Mouse (Mus musculus) neural tube, embryonic 11.5 days (tissue): ENCODE results near the gene Jaml. TPM values are rescaled to one million over a fixed set of nuclear protein-coding genes. Genes with fewer than 3 reads are reported as not detected.

Experiments used
- ATAC-seq: fragments of 200-750 bp; cut with Nextera tagmentation; 2 replicates; pipeline ENCODE4 v1.8.0; 2017; ENCODE audit warnings: moderate number of reproducible peaks, mild to moderate bottlenecking, moderate TSS enrichment, moderate library complexity; ENCODE audit not compliant: insufficient read depth, low FRiP score, low TSS enrichment
- DNase-seq: peaks from one replicate; pipeline ENCODE4 v3.0.0-alpha.2; 2015; ENCODE audit warnings: low spot score
- H3K27ac ChIP-seq: fragments of 300-500 bp; sonication (generic); 2 replicates; pipeline ENCODE4 v1.5.1; 2014; ENCODE audit warnings: low read depth, mild to moderate bottlenecking, low read length
- H3K27me3 ChIP-seq: fragments of 300-500 bp; sonication (generic); 2 replicates; pipeline ENCODE4 v1.6.1; 2014; ENCODE audit warnings: mild to moderate bottlenecking, low read length, mixed read lengths; ENCODE audit not compliant: control insufficient read depth, insufficient read depth
- H3K36me3 ChIP-seq: fragments of 300-500 bp; sonication (generic); 2 replicates; pipeline ENCODE4 v1.6.1; 2014; ENCODE audit warnings: mild to moderate bottlenecking, low read length, moderate library complexity, mixed read lengths; ENCODE audit not compliant: control insufficient read depth, insufficient read depth
- H3K4me1 ChIP-seq: fragments of 300-500 bp; sonication (generic); 2 replicates; pipeline ENCODE4 v1.6.1; 2014; ENCODE audit warnings: low read length, mixed read lengths; ENCODE audit not compliant: control insufficient read depth, insufficient read depth
- H3K4me2 ChIP-seq: fragments of 300-500 bp; sonication (generic); 2 replicates; pipeline ENCODE4 v1.6.1; 2014; ENCODE audit warnings: low read depth, mild to moderate bottlenecking, moderate library complexity
- H3K4me3 ChIP-seq: fragments of 300-500 bp; sonication (generic); 2 replicates; pipeline ENCODE4 v1.5.1; 2014; ENCODE audit warnings: low read depth, low read length
- H3K9ac ChIP-seq: fragments of 300-500 bp; sonication (generic); 2 replicates; pipeline ENCODE4 v1.6.1; 2014; ENCODE audit warnings: mild to moderate bottlenecking, low read length
- H3K9me3 ChIP-seq: fragments of 300-500 bp; sonication (generic); 2 replicates; pipeline ENCODE4 v1.6.1; 2016; ENCODE audit warnings: low read length; ENCODE audit not compliant: control insufficient read depth
- WGBS: fragments of 180-500 bp; shearing (Covaris S2); extraction: QIAGEN DNeasy Blood & Tissue Kit; methylation state at CpG from one replicate; pipeline ENCODE4 v1.1.7; 2014; 5-methylcytosine and 5-hydroxymethylcytosine counted together
- polyA plus RNA-seq: library from polyadenylated mRNA; unstranded; fragments of >200 nt; fragmentation: Nextera tagmentation; extraction: Ambion mirVana; gene quantifications from 2 replicates; pipeline ENCODE4 v1.2.1, GENCODE M21; 2014

Jaml gene
- polyA plus RNA-seq, 1 experiment from 2014 or later, result 0.09 TPM

DNA sequence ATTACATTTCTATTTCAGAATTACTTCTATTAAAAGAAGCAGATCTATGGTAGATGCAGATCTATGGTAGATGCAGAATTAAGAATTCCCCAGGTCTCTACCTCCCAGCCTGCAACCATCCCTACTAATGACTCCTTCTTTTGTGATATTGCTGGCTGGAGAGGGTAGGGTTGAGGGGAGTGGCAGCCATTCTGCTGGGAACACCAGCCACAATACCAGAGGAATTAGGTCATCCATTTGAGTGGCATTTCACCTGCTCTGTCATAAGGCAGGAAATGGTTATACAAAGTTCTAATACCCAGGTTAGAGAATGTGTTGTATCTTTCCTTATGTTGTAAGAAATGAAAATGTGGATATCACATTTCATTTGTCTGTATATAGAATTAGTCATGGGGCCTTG lies 9.1 kb downstream of the Jaml start:
- Histone ChIP-seq H3K27me3 (no peaks in the 10 kb centered on the region), H3K4me1 (no peaks in the 10 kb centered on the region), H3K9me3 (no peaks in the 10 kb centered on the region), H3K36me3 (no peaks in the 10 kb centered on the region), H3K9ac (no peak overlapping the region), H3K4me2 (no peak overlapping the region), H3K27ac (no peak overlapping the region), H3K4me3 (no peak overlapping the region)
- no peak for DNase-seq
- ATAC-seq, result no peak

DNA sequence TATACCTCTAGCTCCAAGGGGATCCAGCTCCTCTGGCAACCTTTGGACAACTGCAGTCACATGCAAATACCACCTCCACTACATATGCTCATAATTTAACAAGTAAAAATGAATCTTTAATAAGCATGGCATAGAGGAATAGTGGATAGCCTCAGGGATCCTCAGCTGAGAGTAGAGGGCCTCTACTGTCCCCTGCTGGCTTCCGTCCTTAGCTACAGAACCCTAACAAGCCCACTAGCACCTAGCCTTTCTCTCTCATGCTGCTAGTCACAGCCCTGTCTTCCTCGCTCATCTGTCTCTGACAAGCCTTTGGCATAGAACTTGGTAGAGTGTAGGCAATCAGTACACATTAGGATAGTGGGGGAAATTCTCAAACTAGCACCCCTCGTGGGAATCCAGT lies 11.8 kb downstream of the Jaml start:
- 69% methylated on average over 3 of the region's 3 CpGs for WGBS
- DNase-seq (no peak), ATAC-seq (no peak)
- Histone ChIP-seq H3K4me3 (no peak overlapping the region), H3K36me3 (no peaks in the 10 kb centered on the region), H3K27me3 (no peaks in the 10 kb centered on the region), H3K9ac (no peak overlapping the region), H3K27ac (no peak overlapping the region), H3K9me3 (no peaks in the 10 kb centered on the region), H3K4me1 (no peaks in the 10 kb centered on the region), H3K4me2 (no peak overlapping the region)

DNA sequence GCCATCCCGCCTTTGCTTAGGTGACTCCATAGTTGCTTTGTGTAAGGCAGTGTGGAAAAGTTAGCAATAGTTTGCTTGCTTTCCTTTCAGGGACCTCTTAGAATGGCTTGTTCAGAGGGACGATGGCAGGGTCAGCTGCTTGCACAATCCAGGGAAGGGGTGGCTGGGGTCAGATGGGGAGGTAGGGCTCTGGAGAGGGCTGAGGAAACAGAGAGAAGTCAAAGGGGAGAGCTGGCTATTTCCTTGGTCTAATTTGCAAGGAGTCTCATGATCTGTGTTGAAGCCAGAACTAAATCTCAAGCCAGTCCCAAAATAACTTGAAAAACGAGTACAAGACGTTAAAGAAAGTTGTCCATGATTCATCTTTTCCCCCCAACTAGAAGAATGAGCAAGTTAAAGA lies 13.7 kb downstream of the Jaml start:
- H3K9me3 ChIP-seq, result no peaks in the 10 kb centered on the region
- whole genome bisulfite sequencing, result 62% methylated on average over 4 of the region's 4 CpGs
- no peaks in the 10 kb centered on the region for H3K4me1 ChIP-seq
- no peak overlapping the region for H3K27ac ChIP-seq
- DNase-seq, result no peak
- H3K27me3 ChIP-seq, result no peaks in the 10 kb centered on the region
- no peak for ATAC-seq
- no peak overlapping the region for H3K9ac ChIP-seq
- no peaks in the 10 kb centered on the region for H3K36me3 ChIP-seq
- H3K4me3 ChIP-seq, result no peak overlapping the region
- H3K4me2 ChIP-seq, result no peak overlapping the region

DNA sequence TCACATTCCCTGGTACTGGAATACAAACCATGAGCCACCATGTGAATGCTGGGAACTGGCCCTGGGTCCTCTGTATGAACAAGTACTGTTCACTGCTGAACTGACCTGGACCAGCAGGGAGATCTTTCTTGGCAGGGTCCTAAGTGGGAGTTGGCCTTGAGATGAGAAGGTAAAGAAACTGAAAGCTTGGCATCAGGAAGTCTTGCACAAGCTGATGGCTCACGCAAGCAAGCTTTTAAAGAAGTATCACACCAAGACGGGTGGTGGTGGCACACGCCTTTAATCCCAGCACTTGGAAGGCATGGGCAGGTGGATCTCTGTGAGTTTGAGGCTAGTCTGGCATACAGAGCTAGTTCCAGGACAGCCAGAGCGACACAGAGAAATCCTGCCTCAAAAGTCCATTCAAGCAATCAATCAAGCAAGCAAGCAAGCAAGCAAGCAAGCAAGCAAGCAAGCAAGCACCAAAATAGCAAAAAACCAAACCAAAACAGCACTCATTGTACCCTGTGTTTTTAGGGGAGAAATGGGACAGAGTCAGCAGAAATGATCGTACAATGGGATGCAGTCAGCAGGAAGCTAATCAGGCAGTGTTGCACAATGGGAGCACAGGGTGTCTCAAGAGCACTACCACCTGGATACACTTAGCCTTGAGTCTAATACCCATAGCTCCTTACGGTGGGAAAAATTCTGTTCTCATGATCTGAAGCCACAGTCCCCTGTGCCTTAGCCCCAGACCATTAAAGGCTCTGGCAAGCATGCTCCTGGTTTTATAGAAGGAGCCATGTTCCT lies 16.4 kb downstream of the Jaml start:
- no peak for DNase-seq
- Histone ChIP-seq H3K27ac (no peak overlapping the region), H3K4me2 (no peak overlapping the region), H3K36me3 (no peaks in the 10 kb centered on the region), H3K4me3 (no peak overlapping the region), H3K4me1 (no peaks in the 10 kb centered on the region), H3K9ac (no peak overlapping the region), H3K9me3 (no peaks in the 10 kb centered on the region), H3K27me3 (no peaks in the 10 kb centered on the region)
- WGBS, result 82% methylated on average over 6 of the region's 6 CpGs
- ATAC-seq, result no peak

DNA sequence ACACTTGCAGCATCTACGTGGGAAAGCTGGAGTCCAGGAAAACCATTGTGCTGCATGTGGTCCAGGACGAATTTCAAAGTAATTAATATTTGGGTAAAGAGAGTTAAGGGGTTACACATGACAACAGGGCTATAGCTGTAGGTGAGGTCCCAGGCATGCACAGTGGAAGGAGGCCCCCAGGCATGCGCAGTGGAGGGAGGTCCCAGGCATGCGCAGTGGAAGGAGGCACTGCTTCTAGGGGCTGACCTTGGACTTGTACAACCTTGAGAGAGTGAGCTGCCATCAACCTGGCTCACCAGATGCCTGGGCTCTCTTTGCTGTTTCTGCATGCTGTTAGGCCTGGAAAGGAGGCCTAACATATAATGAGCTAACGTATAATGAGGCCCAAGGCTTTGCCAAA lies 18.9 kb downstream of the Jaml start:
- DNase-seq (no peak), ATAC-seq (no peak)
- no peaks in the 10 kb centered on the region for H3K36me3 ChIP-seq
- H3K4me3 ChIP-seq, result no peak overlapping the region
- no peaks in the 10 kb centered on the region for H3K9me3 ChIP-seq
- no peaks in the 10 kb centered on the region for H3K4me1 ChIP-seq
- 91% methylated on average over 5 of the region's 5 CpGs for WGBS
- H3K9ac ChIP-seq, result no peak overlapping the region
- no peak overlapping the region for H3K27ac ChIP-seq
- H3K27me3 ChIP-seq, result no peaks in the 10 kb centered on the region
- no peak overlapping the region for H3K4me2 ChIP-seq

DNA sequence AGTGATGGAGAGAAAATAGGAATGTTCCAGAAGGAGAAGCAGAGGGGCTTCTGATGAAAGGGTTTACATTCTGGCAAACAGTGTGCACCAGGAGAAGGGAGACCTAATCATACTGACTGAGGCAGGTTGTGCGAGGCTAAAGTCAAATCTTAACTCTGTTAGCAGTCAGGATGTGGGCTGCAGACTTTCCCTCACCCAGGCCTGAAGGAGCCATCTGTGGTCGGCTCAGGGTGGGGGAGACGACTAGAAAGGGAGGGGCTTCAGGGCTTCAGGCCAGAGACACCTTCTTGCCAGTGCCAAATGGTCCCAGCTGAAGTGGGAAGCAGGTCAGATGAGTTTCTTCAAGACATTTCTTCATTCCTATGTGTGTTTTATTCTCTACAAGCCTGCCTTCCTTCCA lies 19.4 kb downstream of the Jaml start:
- Histone ChIP-seq H3K4me3 (no peak overlapping the region), H3K27ac (no peak overlapping the region), H3K36me3 (no peaks in the 10 kb centered on the region), H3K27me3 (no peaks in the 10 kb centered on the region), H3K4me2 (no peak overlapping the region), H3K9me3 (no peaks in the 10 kb centered on the region), H3K4me1 (no peaks in the 10 kb centered on the region), H3K9ac (no peak overlapping the region)
- 56% methylated on average over 3 of the region's 3 CpGs for WGBS
- DNase-seq (no peak), ATAC-seq (no peak)

DNA sequence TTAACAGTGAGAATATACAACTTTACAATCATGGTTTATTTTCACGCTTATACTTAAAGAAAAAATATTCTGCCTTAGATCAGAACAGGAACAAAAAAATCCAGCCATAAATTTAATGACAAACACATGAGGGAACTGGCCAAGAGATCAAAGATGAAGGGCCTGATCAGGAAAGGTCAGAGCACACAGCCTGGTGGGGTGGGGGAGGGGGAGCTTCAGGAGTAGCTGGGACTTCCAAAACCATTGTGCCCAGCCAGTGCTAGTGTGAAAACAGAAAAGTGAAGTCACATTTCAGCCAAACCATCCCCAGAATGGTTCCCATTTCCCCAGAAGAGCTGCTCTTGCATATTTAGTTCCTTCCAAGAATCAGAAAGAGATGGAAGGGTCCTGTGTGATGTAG lies 23.5 kb downstream of the Jaml start:
- WGBS, result 82% methylated on average over 1 of the region's 1 CpGs
- H3K9me3 ChIP-seq, result no peaks in the 10 kb centered on the region
- DNase-seq, result no peak
- ATAC-seq, result no peak
- H3K27me3 ChIP-seq, result no peaks in the 10 kb centered on the region
- H3K4me3 ChIP-seq, result no peak overlapping the region
- H3K9ac ChIP-seq, result no peak overlapping the region
- no peaks in the 10 kb centered on the region for H3K36me3 ChIP-seq
- H3K4me2 ChIP-seq, result no peak overlapping the region
- no peaks in the 10 kb centered on the region for H3K4me1 ChIP-seq
- no peak overlapping the region for H3K27ac ChIP-seq

DNA sequence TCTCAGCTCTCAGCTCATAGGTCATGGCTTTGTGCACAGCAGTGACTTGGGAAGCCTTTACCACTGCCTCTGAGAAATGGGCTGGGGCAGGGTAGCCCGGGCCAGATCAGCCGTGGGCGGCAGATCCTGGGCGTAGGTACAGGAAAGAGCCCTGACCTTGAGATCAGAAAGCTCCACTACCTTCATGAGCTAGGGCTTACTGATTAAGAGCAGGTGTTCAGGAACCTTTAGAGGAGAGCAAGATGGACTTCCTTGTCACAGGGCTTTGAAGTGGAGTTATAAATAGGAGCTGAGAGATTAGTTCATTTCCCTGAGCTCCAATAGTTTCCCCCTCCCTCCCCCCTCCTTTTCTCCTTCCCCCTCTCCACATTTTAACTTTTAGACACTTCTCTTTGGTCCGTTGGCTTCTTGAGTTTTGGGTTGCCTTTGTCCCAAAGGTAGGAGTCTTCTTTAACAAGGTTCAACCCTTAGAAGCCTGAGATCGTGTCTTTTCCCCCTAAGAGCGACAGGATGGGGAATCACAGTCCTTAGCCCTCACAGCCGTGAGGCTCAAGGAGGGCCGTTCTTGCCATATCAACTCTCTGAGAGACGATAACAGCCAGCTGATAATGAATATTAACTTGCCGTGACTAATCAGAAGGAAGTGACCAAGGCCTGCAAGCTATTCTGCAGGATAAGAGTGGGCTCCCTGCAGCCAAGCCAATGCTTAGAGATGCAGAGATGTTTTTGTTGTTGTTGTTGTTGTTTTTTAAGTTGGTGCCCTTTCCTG lies 24.4 kb downstream of the Jaml start:
- Histone ChIP-seq H3K4me1 (no peaks in the 10 kb centered on the region), H3K4me3 (no peak overlapping the region), H3K9me3 (no peaks in the 10 kb centered on the region), H3K27me3 (no peaks in the 10 kb centered on the region), H3K27ac (no peak overlapping the region), H3K4me2 (no peak overlapping the region), H3K36me3 (no peaks in the 10 kb centered on the region), H3K9ac (no peak overlapping the region)
- DNase-seq, result no peak
- 65% methylated on average over 11 of the region's 11 CpGs for WGBS
- ATAC-seq, result no peak
